Mouse (Mus musculus) induced T-regulatory cell, adult 2 months (primary cell): ENCODE results near the gene Noxa1.
A peak's percentile ranks its signal among the peaks of the same experiment; 100 is the strongest.

Experiments
- DNase-seq: peaks from one replicate; pipeline ENCODE4 v3.0.0-alpha.2; 2012; ENCODE audit warnings: low read depth

Gene Noxa1

DNA sequence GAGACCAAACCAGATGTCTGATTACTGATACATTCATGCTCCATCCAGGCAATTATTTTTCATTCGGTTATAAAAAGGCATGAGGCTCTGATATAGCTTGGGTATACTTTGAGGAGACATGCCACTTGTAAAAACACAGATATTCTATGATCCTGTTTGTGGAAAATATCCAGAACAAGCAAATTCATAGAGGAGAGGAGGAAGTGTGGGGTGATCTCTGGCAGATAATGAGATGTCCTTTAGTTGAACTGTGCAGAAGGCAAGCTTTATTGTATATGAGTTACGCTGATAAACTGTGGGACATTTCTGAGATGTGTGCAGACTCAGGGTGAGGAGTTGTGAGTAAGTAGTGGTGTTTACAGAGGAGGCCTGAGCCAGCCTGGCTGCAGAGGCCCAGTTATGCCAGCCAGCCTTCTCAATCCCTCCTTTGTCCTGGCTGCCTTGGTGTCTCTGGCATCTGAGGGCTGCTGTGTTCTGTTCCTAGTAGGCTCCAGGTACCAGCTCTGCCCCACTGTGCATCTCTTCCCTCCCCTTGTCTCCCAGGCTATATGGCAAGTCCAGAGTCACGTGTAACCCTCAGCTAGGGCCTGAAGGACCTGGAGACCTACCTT lies 3.2 kb upstream of the Noxa1 start:
- no peak for DNase-seq

DNA sequence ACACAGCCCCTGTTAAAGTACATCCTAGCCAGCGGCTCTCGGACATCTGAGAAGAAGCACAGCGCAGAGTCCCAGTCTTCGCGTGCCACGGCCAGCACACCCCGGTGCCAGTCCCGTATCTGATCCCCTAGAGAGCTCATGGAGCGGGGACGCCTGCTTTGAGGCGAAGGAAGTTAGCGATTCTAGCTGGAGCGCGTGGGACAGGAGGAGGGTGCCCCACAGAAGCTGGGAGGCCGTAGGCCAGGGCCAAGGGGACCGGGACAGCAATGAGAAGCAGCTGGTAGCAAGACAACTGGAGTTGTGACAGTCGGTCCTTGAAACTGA lies 202 bp downstream of the Noxa1 start:
- DNase-seq: no peak

GRCm38 (mm10) chr2:25088636-25089035 lies 6.3 kb downstream of the Noxa1 start:
- no peak for DNase-seq

GRCm38 (mm10) chr2:25087842-25088241 lies 7.1 kb downstream of the Noxa1 start:
- no peak for DNase-seq

DNA sequence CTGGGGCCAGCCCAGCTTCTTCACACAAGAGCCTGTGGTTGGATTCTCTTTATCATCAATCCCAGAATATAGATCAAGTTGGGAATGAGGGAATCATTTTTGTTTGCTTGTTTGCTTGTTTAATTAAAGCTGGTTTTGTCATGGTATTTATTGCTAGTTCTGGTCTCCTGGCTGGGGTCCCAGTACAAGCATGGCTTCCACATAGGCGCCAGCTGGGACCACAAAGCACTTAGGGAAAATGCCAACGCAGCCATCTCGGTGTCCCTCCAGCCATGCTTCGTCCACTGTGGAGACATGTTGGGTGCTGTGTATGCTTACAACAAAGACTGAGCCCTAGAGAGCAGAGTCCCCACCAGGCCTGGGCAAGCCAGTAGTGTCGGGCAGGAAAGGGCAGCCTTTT lies 9.4 kb downstream of the Noxa1 start:
- no peak for DNase-seq

- no peak for DNase-seq
Observed at GRCm38 (mm10) chr2:25083697-25084096, 11.3 kb downstream of the Noxa1 start.

GRCm38 (mm10) chr2:25080076-25080475 lies 14.9 kb downstream of the Noxa1 start, which contains the start of gene Entpd8:
TSS of gene Entpd8 (plus strand) at chr2:25080304.
- no peak for DNase-seq

- no peak for DNase-seq
Observed at GRCm38 (mm10) chr2:25078967-25079366, 16.0 kb downstream of the Noxa1 start.

DNA sequence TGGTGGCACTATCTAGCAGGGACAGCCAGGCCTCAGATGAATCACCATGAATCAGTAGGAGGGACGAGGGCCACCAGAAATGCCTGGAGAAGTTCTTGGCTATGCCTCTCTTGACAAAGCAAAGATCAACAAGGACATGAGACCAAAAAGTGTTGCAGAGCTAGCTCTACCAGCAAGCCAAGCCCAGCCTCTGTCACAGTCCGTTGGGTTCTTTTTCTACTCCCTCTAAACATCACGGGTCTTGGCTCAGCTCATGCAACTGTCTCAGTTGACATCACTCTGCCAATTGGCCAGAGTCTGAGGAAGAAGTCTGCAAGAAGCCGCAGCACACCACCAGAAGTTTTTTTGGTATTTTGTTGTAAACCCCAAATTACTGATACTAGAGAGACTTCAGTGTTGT lies 19.4 kb downstream of the Noxa1 start:
- DNase-seq: no peak

- peak; percentile 34 for DNase-seq
Observed at GRCm38 (mm10) chr2:25072398-25072797, 22.6 kb downstream of the Noxa1 start.

- DNase-seq: no peak
Observed at GRCm38 (mm10) chr2:25069537-25069936, 25.4 kb downstream of the Noxa1 start.

- DNase-seq: no peak
Observed at GRCm38 (mm10) chr2:25066552-25066951, 28.4 kb downstream of the Noxa1 start.

DNA sequence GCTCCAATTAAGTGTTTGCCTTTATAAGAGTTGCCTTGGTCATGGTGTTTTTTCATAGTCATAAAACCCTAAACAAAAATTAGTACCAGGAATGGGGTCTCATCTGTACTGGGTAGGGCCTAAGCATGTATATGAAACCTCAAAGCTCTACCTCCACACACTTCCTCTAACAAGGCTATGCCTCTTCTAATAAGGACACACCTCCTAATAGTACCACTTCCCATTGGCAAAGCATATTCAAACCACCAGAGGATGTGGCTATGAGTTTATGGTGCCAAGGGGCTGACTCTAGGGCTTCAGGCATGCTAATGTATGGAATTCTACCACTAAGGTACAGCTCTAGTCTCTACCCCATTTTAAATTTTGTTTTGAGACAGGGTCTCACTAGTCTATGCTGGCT lies 29.4 kb downstream of the Noxa1 start:
- DNase-seq: no peak

GRCm38 (mm10) chr2:25064285-25064684 lies 30.7 kb downstream of the Noxa1 start:
- no peak for DNase-seq

- DNase-seq: no peak
Observed at GRCm38 (mm10) chr2:25063523-25063922, 31.4 kb downstream of the Noxa1 start.

DNA sequence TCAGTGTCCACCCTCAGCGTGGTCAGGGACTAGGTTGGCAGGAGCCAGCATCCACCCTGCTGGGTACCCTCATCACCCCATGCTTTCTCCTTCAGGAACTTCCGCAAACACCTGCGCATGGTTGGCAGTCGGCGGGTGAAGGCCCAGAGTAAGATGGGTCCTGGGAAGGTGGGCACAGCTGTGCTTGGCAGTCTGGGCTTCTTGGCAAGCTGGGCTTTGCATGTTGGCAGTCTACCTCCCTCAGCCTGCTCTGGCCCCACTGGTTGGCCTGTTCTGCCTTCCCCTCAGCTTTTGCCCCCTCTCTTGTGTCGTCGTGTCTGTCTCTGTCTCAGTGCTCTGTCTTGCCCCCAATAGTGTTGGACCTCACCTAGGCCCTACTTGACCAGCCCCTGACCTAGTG lies 36.0 kb downstream of the Noxa1 start:
- DNase-seq: no peak

DNA sequence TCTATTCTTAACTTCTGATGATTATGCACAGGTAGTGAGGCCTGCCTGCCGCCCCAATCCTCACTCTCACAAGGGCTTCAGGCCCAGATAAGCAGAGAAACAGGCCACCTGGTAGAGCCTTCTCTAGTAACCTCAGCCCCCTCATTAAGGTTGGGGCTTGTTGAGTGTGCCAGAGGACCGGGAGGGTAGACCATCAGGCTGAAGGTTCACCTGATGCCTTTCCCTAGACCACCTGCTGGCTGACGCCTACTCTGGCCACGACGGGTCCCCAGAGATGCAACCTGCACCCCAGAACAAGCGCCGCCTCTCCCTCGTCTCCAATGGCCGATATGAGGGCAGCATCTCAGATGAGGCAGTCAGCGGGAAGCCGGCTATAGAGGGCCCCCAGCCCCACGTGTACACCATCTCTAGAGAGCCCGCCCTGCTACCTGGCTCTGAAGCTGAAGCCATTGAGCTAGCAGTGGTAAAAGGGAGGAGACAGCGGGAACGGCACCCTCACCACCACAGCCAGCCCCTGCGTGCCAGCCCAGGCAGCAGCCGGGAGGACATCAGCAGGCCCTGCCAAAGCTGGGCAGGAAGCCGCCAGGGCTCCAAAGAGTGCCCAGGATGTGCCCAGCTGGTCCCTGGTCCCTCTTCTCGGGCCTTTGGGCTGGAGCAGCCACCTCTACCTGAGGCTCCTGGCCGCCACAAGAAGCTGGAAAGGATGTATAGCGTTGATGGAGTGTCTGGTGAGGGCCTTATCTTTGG lies 39.4 kb downstream of the Noxa1 start:
- no peak for DNase-seq

GRCm38 (mm10) chr2:25055068-25055405 lies 39.9 kb downstream of the Noxa1 start:
- peak; percentile 30 for DNase-seq

DNA sequence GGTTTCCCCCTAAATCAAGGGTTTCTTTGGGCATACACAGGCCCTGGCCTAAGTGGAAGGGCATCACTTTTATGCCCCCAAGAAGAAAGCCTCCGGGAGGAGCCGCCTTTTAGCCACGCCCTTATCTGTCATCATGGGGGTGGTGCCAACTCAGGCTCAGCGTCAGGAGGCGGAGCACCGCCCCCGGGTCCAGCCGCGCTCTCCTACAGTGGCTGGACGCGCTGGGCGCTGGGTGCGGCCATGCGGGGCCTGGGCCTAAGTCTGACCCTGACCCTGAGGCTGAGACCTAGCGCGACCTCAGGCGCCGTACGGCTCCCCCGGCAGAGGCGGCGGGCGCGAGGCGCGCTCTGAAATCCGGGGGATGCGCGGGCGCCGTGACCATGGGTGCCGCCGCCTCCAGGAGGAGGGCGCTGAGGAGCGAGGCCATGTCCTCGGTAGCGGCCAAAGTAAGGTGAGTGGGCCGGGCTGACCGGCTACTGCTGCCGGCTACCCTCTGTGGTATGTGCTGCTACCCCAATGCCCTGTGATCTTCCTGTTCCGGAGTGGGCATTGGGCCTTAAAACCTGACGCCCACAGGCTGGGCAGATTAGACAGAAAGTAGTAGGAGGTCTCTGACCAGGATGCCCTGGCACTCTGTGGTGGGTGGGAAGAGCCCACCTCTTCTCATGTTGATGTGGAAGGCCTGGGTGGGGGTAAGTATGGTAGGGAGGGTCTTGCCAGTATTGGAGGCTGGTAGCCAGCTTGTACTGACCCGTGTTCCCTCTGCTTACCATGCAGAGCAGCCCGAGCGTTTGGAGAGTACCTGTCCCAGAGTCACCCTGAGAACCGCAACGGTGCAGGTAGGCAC lies 40.5 kb downstream of the Noxa1 start, which contains the start of gene Nsmf:
TSS of gene Nsmf (plus strand) at position 135 of the 847 bp plus-strand sequence.
- peak; percentile 89 for DNase-seq

- no peak for DNase-seq
Observed at GRCm38 (mm10) chr2:25053101-25053500, 41.8 kb downstream of the Noxa1 start.

- no peak for DNase-seq
Observed at GRCm38 (mm10) chr2:25051450-25051849, 43.5 kb downstream of the Noxa1 start.

- DNase-seq: no peak
Observed at GRCm38 (mm10) chr2:25050921-25051320, 44.0 kb downstream of the Noxa1 start.

DNA sequence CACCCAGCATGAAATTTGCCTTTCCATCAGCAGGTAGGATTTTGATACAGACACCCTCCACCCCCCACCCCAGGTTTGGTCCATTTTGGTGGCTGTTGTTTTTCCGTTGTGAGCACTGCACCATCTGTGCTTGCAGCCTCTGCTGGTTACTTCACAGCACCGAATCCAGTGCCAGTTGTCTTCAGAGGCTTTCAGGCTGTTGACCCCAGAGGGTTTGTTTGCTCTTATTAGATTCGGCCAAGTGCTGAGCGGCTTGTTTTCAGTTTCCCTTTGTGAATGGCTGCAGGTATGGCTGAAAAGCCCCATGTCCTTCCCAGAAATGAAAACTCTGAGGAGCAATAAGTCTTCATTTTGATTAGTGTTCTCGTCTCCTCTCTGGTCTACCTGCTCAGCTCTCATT lies 54.9 kb downstream of the Noxa1 start:
- no peak for DNase-seq
